Mouse (Mus musculus) heart, embryonic 11.5 days (tissue): ENCODE results near the gene Dlx2. TPM values are rescaled to one million over a fixed set of nuclear protein-coding genes. Genes with fewer than 3 reads are reported as not detected.

Source experiments
- ATAC-seq: fragments of 200-750 bp; cut with Nextera tagmentation; replicated peaks from 2 replicates; pipeline ENCODE4 v1.8.0; 2017; ENCODE audit warnings: moderate library complexity; ENCODE audit not compliant: insufficient number of reproducible peaks, low FRiP score, low TSS enrichment
- H3K27ac ChIP-seq: fragments of 300-500 bp; sonication (generic); 2 replicates; pipeline ENCODE4 v1.5.1; 2014; ENCODE audit warnings: mild to moderate bottlenecking, low read depth, low read length
- H3K27me3 ChIP-seq: fragments of 300-500 bp; sonication (generic); 2 replicates; pipeline ENCODE4 v1.6.1; 2014; ENCODE audit warnings: mild to moderate bottlenecking, low read length, mixed read lengths; ENCODE audit not compliant: control insufficient read depth, insufficient read depth
- H3K36me3 ChIP-seq: fragments of 300-500 bp; sonication (generic); 2 replicates; pipeline ENCODE4 v1.6.1; 2014; ENCODE audit warnings: mild to moderate bottlenecking, low read length, moderate library complexity, mixed read lengths; ENCODE audit not compliant: control insufficient read depth, insufficient read depth
- H3K4me1 ChIP-seq: fragments of 300-500 bp; sonication (generic); 2 replicates; pipeline ENCODE4 v1.6.1; 2014; ENCODE audit warnings: low read length; ENCODE audit not compliant: control insufficient read depth, insufficient read depth
- H3K4me2 ChIP-seq: fragments of 300-500 bp; sonication (generic); 2 replicates; pipeline ENCODE4 v1.6.1; 2014; ENCODE audit warnings: mild to moderate bottlenecking, moderate library complexity
- H3K4me3 ChIP-seq: fragments of 300-500 bp; sonication (generic); 2 replicates; pipeline ENCODE4 v1.5.1; 2014; ENCODE audit warnings: low read depth, low read length
- H3K9ac ChIP-seq: fragments of 300-500 bp; sonication (generic); 2 replicates; pipeline ENCODE4 v1.6.1; 2014; ENCODE audit warnings: mild to moderate bottlenecking, low read depth, low read length, moderate library complexity
- H3K9me3 ChIP-seq: fragments of 300-500 bp; sonication (generic); replicated peaks from 2 replicates; pipeline ENCODE4 v1.6.1; 2016; ENCODE audit warnings: low read length; ENCODE audit not compliant: control insufficient read depth
- WGBS: fragments of 180-500 bp; shearing (Covaris S2); extraction: QIAGEN DNeasy Blood & Tissue Kit; methylation state at CpG from one replicate; pipeline ENCODE4 v1.1.7; 2014; ENCODE audit not compliant: insufficient replicate concordance; 5-methylcytosine and 5-hydroxymethylcytosine counted together
- polyA plus RNA-seq: library from polyadenylated mRNA; unstranded; fragments of >200 nt; fragmentation: Nextera tagmentation; extraction: Ambion mirVana; gene quantifications from 2 replicates; pipeline ENCODE4 v1.2.1, GENCODE M21; 2014

The Dlx2 gene
- polyA plus RNA-seq, 1 experiment from 2014 or later, result 1.3 TPM

- H3K36me3 ChIP-seq, result no peaks in the 10 kb centered on the region
- H3K27ac ChIP-seq, result no peak overlapping the region
- ATAC-seq, result no peak
- H3K27me3 ChIP-seq, result peaks cover 93% of the 10 kb centered on the region
- WGBS, result 3% methylated on average over 9 of the region's 9 CpGs
- H3K4me3 ChIP-seq, result peak overlapping the region; percentile 28; the same call in 1 of the 2 replicates
- no peaks in the 10 kb centered on the region for H3K9me3 ChIP-seq
- H3K9ac ChIP-seq, result no peak overlapping the region
- no peak overlapping the region for H3K4me2 ChIP-seq
- H3K4me1 ChIP-seq, result peaks cover 24% of the 10 kb centered on the region
Measured at GRCm38 (mm10) chr2:71543531-71543930, 3.0 kb downstream of the Dlx2 start.

GRCm38 (mm10) chr2:71542816-71543301 is 3.7 kb downstream of the Dlx2 start:
- no peak overlapping the region for H3K9ac ChIP-seq
- no peaks in the 10 kb centered on the region for H3K36me3 ChIP-seq
- H3K4me3 ChIP-seq, result peak overlapping the region; percentile 12; the same call in 1 of the 2 replicates
- H3K4me1 ChIP-seq, result peaks cover 24% of the 10 kb centered on the region
- H3K4me2 ChIP-seq, result peak overlapping the region; percentile 54
- no peak for ATAC-seq
- H3K27ac ChIP-seq, result no peak overlapping the region
- WGBS, result under 1% methylated on average over 30 of the region's 30 CpGs
- peaks cover 93% of the 10 kb centered on the region for H3K27me3 ChIP-seq
- no peaks in the 10 kb centered on the region for H3K9me3 ChIP-seq

- Histone ChIP-seq H3K4me2 (no peak overlapping the region), H3K4me1 (peaks cover 24% of the 10 kb centered on the region), H3K9ac (no peak overlapping the region), H3K27ac (no peak overlapping the region), H3K27me3 (peaks cover 98% of the 10 kb centered on the region), H3K36me3 (no peaks in the 10 kb centered on the region), H3K9me3 (no peaks in the 10 kb centered on the region), H3K4me3 (no peak overlapping the region)
- ATAC-seq, result no peak
- WGBS, result 3% methylated on average over 11 of the region's 11 CpGs
Measured at GRCm38 (mm10) chr2:71542227-71542815, 4.2 kb downstream of the Dlx2 start.

- peaks cover 98% of the 10 kb centered on the region for H3K27me3 ChIP-seq
- no peaks in the 10 kb centered on the region for H3K9me3 ChIP-seq
- no peak for ATAC-seq
- 2% methylated on average over 37 of the region's 37 CpGs for WGBS
- H3K4me3 ChIP-seq, result peak overlapping the region; percentile 28
- H3K9ac ChIP-seq, result 0 out of 2 replicates have a peak overlapping the region, but pooled peaks have one; percentile 34
- no peak overlapping the region for H3K27ac ChIP-seq
- peak overlapping the region; percentile 52 for H3K4me2 ChIP-seq
- H3K36me3 ChIP-seq, result no peaks in the 10 kb centered on the region
- H3K4me1 ChIP-seq, result peaks cover 24% of the 10 kb centered on the region
Measured at GRCm38 (mm10) chr2:71541418-71542226, 4.9 kb downstream of the Dlx2 start.

- Histone ChIP-seq H3K4me2 (peak overlapping the region; percentile 52), H3K4me3 (peak overlapping the region; percentile 28), H3K27me3 (peaks cover 98% of the 10 kb centered on the region), H3K9me3 (no peaks in the 10 kb centered on the region), H3K9ac (0 out of 2 replicates have a peak overlapping the region, but pooled peaks have one; percentile 34), H3K27ac (no peak overlapping the region), H3K4me1 (peaks cover 18% of the 10 kb centered on the region), H3K36me3 (no peaks in the 10 kb centered on the region)
- no peak for ATAC-seq
- WGBS, result 1% methylated on average over 46 of the region's 48 CpGs
Measured at GRCm38 (mm10) chr2:71540611-71541417, 5.7 kb downstream of the Dlx2 start.

- no peaks in the 10 kb centered on the region for H3K36me3 ChIP-seq
- ATAC-seq, result no peak
- no peak overlapping the region for H3K4me2 ChIP-seq
- no peak overlapping the region for H3K9ac ChIP-seq
- peaks cover 95% of the 10 kb centered on the region for H3K27me3 ChIP-seq
- WGBS, result 2% methylated on average over 20 of the region's 20 CpGs
- no peaks in the 10 kb centered on the region for H3K9me3 ChIP-seq
- no peak overlapping the region for H3K27ac ChIP-seq
- H3K4me3 ChIP-seq, result no peak overlapping the region
- H3K4me1 ChIP-seq, result peaks cover 10% of the 10 kb centered on the region
Measured at GRCm38 (mm10) chr2:71534242-71535052, 12.1 kb downstream of the Dlx2 start.

- peaks cover 95% of the 10 kb centered on the region for H3K27me3 ChIP-seq
- no peaks in the 10 kb centered on the region for H3K9me3 ChIP-seq
- no peak overlapping the region for H3K27ac ChIP-seq
- no peak for ATAC-seq
- 6% methylated on average over 5 of the region's 5 CpGs for WGBS
- peaks cover 16% of the 10 kb centered on the region for H3K4me1 ChIP-seq
- H3K4me2 ChIP-seq, result no peak overlapping the region
- no peak overlapping the region for H3K4me3 ChIP-seq
- no peak overlapping the region for H3K9ac ChIP-seq
- no peaks in the 10 kb centered on the region for H3K36me3 ChIP-seq
Measured at GRCm38 (mm10) chr2:71533094-71533493, 13.5 kb downstream of the Dlx2 start.
